Mouse (Mus musculus) left cerebral cortex, postnatal 36 days (tissue): ENCODE data around the gene Bloc1s5. TPM values are rescaled to one million over a fixed set of nuclear protein-coding genes. Genes with fewer than 3 reads are reported as not detected.
"Not testable (repeated sequence)": the region's sequence is repeated elsewhere in the genome, so short reads cannot be mapped to it uniquely, and the experiment has no call there.

Experiments used
- DNase-seq, 2 experiments: peaks; one replicate each; pipeline ENCODE4 v3.0.0; 2021 to 2022; ENCODE audit warnings: low spot score in 2 of 2, mixed read lengths in 1 of 2
- intact Hi-C: fragments of 180-260 bp; cut with DNase I; formaldehyde crosslinking; loops from one replicate; pipeline ENCODE4 v1.15.1; 2025
- total RNA-seq, 2 experiments: library from RNA; stranded (reverse); gene quantifications; 2 replicates each; pipeline ENCODE4 v1.2.3; 2021

Bloc1s5 gene
- total RNA-seq, 2 experiments from 2014 or later = 10.8 to 14.6 TPM

GRCm38 (mm10) chr13:38624292-38624902, 10.5 kb downstream of the Bloc1s5 start:
- DNase-seq = no peak
- intact Hi-C loops = no loop called here

GRCm38 (mm10) chr13:38623296-38623695, 11.6 kb downstream of the Bloc1s5 start:
- intact Hi-C loops = no loop called here
- DNase-seq = no peak

GRCm38 (mm10) chr13:38618001-38618630, 16.8 kb downstream of the Bloc1s5 start:
- intact Hi-C loops, DNase-seq: not testable (repeated sequence)

DNA sequence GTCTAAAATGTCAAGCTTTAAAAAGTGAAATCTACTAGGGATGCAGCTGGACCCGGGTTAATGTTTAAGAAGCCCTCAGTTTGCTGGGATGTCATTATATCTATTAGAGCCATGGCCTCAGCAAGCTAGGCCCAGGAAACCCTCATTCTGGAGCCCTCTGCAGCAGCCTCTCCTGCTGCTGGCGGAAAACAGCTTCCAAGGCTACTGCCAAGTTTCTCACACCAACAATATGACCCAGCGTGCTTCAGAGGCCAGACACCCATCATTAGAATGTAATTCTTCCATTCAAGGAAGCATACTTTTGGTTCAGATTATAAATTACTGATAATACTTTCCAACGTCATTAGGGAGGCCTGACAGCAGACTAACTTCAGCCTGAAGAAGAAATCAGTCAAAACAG, 18.0 kb downstream of the Bloc1s5 start:
- DNase-seq = no peak
- intact Hi-C loops = no loop called here

DNA sequence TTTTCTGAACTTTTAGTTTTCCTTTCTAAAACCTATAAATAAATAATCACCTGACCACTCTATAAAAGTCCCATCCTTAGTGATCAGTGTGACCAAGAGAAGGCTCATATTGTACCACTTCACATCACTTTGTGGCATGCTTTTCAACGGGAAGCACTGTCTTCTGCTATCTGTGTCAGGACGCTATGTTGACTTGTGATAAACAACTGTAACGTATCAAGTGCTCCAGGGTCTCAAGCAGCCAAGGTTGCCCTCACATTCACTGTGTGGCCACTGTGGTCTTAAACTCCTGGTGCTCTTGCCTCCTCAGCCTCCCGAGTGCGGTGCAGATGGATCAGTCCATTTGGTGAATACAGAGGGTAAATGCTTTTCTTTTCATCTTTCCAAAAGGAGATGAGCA, 19.3 kb downstream of the Bloc1s5 start:
- intact Hi-C loops = no loop called here
- DNase-seq = no peak

- DNase-seq = no peak
- intact Hi-C loops = no loop called here
These were observed 20.6 kb downstream of the Bloc1s5 start for GRCm38 (mm10) chr13:38614298-38614697.

DNA sequence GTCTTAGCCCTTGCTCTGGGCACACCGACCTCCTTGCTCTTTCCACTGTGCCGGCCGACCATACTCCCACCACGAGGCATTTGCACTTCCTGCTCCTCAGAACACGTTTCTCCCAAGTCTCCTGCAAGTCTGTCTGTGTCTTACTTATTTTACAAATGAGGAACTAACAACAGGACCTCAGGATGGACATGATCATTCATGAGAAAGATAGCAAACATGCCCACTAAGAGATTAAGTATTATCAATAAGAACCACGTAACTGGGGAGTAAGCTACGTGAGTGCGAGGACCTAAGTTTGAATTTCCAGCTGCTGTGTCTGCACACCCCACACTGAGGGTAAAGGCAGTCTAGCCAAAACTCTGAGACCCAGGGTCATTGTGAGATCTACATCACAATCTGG, 21.3 kb downstream of the Bloc1s5 start:
- intact Hi-C loops = no loop called here
- DNase-seq = no peak

- DNase-seq = no peak
- intact Hi-C loops = no loop called here
These were observed 22.3 kb downstream of the Bloc1s5 start for GRCm38 (mm10) chr13:38612608-38613007.

DNA sequence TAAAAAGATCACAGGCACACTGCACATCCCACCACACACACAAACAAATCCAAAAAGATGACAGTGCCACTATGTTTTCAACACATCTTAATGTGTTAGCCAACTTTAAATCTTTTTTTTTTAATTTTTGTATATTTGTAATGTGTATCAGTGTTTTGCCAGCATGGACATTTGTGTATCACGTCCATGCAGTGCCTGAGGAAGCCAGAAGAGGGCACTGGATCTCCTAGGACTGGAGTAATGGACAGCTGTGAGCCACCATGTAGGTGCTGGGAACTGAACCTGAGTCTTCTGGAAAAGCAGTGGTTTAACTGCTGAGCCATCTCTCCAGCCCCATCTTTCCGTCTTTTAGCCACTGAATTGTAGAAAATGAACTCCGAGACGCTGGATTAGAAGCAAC, 22.7 kb downstream of the Bloc1s5 start:
- no peak for DNase-seq
- intact Hi-C loops = no loop called here

GRCm38 (mm10) chr13:38610336-38610735, 24.6 kb downstream of the Bloc1s5 start:
- intact Hi-C loops = no loop called here

GRCm38 (mm10) chr13:38607130-38607529, 27.8 kb downstream of the Bloc1s5 start:
- intact Hi-C loops = no loop called here
- DNase-seq = no peak

More at GRCm38 (mm10) chr13:38610336-38610735, 24.6 kb downstream of the Bloc1s5 start:
- DNase-seq = no peak

DNA sequence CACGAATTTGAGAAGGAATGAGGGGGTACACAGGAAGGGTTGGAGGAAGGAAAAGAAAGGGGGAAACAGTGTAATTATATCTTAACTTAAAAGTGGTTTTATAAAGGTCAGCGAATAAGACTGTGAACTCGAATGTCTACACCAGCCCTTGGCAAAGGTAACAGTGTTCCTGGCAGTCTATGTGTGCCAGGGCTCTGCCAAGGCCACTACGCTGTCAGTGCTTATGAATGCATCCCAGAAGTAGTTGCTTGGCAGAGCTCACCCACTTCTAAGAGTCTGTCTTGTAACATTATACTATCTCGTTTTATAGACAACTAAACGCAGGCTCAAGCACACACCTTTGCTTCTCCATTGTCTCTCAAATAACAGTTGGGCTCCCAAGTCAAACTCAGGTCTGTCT, 29.6 kb downstream of the Bloc1s5 start:
- no peak for DNase-seq
- intact Hi-C loops = no loop called here

DNA sequence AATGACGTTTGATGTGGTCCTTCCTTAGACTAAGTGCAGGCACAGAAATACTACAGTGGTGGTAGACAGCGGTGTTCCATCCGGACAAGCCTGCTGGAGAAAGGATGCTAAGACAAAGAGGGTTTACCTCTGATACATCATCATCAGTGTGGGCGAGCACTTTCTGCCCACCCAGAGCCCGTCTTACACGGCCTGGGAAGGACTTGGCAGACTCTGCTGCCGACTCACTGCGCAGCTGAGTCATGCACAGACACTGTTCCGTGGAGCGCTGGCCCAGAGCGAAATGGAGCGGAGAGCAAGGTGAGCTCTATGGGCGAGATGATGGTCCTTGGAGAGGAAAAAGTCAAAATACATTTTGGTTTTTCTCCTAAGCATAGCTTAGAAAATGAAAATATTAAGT, 31.9 kb downstream of the Bloc1s5 start:
- peak; percentile 55 to 59 for DNase-seq
- intact Hi-C loops = loop anchor here (5.0 kb wide), 1 partner anchor 81 kb away; no protein-coding TSS in a partner anchor

GRCm38 (mm10) chr13:38602243-38602832, 32.6 kb downstream of the Bloc1s5 start:
- no peak for DNase-seq
- intact Hi-C loops = loop anchor here (5.0 kb wide), 1 partner anchor 80 kb away; no protein-coding TSS in a partner anchor

DNA sequence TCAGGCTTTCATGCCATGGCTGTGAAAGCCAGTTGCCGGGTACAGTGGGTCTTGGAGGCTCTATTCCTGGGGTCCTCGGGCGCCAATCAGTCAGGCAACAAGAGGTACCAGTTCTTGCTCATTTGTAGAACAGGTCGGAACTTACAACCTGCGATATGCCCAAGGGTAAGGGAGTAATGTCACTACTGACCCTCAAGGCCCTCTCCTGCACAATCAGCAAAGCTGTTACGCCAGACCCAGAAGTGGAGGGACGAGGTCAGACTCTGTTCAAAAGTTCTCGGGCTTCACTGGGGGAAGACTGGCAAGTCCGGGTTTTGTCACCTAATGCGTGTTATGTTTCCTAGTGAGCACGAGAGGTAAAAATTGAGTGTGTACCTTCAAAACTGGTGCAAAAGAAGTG, 34.1 kb downstream of the Bloc1s5 start:
- no peak for DNase-seq
- intact Hi-C loops = loop anchor here (5.0 kb wide), 1 partner anchor 79 kb away; no protein-coding TSS in a partner anchor

GRCm38 (mm10) chr13:38597076-38597475, 37.8 kb downstream of the Bloc1s5 start:
- no peak for DNase-seq
- intact Hi-C loops = loop anchor here (5.0 to 10.0 kb wide), 3 partner anchors 255 to 532 kb away; no protein-coding TSS in a partner anchor

- intact Hi-C loops = loop anchor here (5.0 to 10.0 kb wide), 3 partner anchors 254 to 532 kb away; no protein-coding TSS in a partner anchor
- DNase-seq = no peak
These were observed 38.4 kb downstream of the Bloc1s5 start for GRCm38 (mm10) chr13:38596461-38596860.

DNA sequence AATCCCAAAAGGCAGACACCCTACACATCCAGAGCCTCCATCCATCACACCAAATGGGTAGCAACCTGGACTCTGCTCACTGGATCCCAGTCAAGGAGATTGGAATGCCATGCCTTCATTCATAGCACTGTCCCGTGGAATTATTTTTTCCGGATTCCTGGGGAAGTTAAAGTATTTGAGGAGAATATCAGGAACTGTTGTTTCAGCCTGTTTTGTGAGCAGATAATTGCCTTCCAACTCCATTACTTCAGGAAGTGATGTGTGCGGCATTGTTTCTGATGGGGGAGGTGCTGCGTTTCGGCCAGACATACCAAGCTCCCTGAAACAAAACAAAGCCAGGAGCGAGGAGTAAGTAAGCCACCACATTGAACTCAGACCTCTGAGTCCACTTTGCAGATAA, 41.8 kb downstream of the Bloc1s5 start:
- intact Hi-C loops = loop anchor here (10.0 kb wide), 2 partner anchors 358 to 528 kb away; no protein-coding TSS in a partner anchor
- DNase-seq = no peak

DNA sequence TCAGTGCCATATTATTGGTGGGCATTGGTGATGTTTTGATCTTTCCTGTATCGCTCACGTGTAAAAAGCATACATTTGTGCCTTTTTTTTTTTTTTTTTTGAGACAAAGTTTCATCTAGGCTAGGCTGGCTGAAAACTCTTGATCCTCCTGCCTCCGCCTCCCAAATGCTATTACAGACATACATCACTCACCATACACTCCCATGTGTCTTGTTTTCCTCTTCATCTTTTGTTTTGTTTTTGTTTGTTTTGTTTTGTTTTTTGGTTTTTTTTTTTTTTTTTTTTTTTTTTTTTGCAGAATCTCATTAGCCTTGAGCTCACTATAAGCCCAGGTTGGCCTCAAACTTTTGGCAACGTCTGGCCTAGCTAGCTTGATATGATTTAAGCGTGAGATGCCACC, 47.6 kb downstream of the Bloc1s5 start:
- no peak for DNase-seq
- intact Hi-C loops = no loop called here

GRCm38 (mm10) chr13:38586451-38586850, 48.5 kb downstream of the Bloc1s5 start:
- DNase-seq = no peak
- intact Hi-C loops = no loop called here

- intact Hi-C loops = no loop called here
- DNase-seq = no peak
These were observed 52.1 kb downstream of the Bloc1s5 start for GRCm38 (mm10) chr13:38582768-38583167.
